Mouse (Mus musculus) CH12.LX (cell line): ENCODE results near the gene Taf12. TPM values are rescaled to one million over a fixed set of nuclear protein-coding genes. Genes with fewer than 3 reads are reported as not detected.

Source experiments
- DNase-seq: peaks from one replicate; pipeline ENCODE4 v3.0.0-alpha.2; 2013; ENCODE audit errors: extremely low read depth
- H3K27ac ChIP-seq: 2 replicates; pipeline ENCODE4 v1.5.1; 2012; ENCODE audit warnings: low read depth, mild to moderate bottlenecking, control low read depth, moderate library complexity; ENCODE audit not compliant: insufficient read depth
- H3K27me3 ChIP-seq: replicated peaks from 2 replicates; pipeline ENCODE3; 2012; ENCODE audit warnings: inconsistent platforms
- H3K36me3 ChIP-seq, 2 experiments: replicated peaks in 1 of 2; 2 replicates each; pipeline versions ENCODE3 to v1.6.1; 2012; ENCODE audit warnings: inconsistent platforms in 1 of 2, low read length in 1 of 2, mild to moderate bottlenecking in 1 of 2, mixed read lengths in 1 of 2, moderate library complexity in 1 of 2; ENCODE audit not compliant: control insufficient read depth in 1 of 2, insufficient read depth in 1 of 2
- H3K4me1 ChIP-seq, 2 experiments: 2 replicates each; pipeline ENCODE4 v1.6.1; 2012; ENCODE audit warnings: inconsistent platforms in 1 of 2, moderate library complexity in 1 of 2; ENCODE audit not compliant: insufficient read depth in 2 of 2, control insufficient read depth in 1 of 2
- H3K4me2 ChIP-seq: 2 replicates; pipeline ENCODE4 v1.6.1; 2012; ENCODE audit warnings: low read depth, mild to moderate bottlenecking, control low read depth; ENCODE audit not compliant: poor library complexity, insufficient read depth, severe bottlenecking
- H3K4me3 ChIP-seq, 3 experiments: fragments of 150-350 bp in 1 of 3; sonication (generic) in 1 of 3; replicated peaks in 1 of 3; 2 replicates each; pipeline versions ENCODE3 to v1.5.1; 2011 to 2012; ENCODE audit warnings: low read depth in 2 of 3, low read length in 2 of 3, mild to moderate bottlenecking in 2 of 3, moderate library complexity in 2 of 3, control low read depth in 1 of 3, improper control_type of control experiment in 1 of 3, inconsistent platforms in 1 of 3, mixed read lengths in 1 of 3; ENCODE audit not compliant: poor library complexity in 1 of 3
- H3K79me2 ChIP-seq: replicated peaks from 2 replicates; pipeline ENCODE4 v1.6.1; 2012; ENCODE audit warnings: mild to moderate bottlenecking, moderate library complexity; ENCODE audit not compliant: control insufficient read depth, poor library complexity, insufficient read depth, severe bottlenecking; ENCODE audit errors: extremely low read depth
- H3K9ac ChIP-seq: 2 replicates; pipeline ENCODE4 v1.6.1; 2012; ENCODE audit warnings: low read depth, mild to moderate bottlenecking, control low read depth, moderate library complexity; ENCODE audit not compliant: insufficient read depth
- H3K9me3 ChIP-seq: replicated peaks from 2 replicates; pipeline ENCODE3; 2012; ENCODE audit warnings: low read length, inconsistent platforms, mixed read lengths
- BHLHE40 ChIP-seq: IDR thresholded peaks from 2 replicates; pipeline ENCODE4 v1.6.1; 2011; ENCODE audit warnings: mild to moderate bottlenecking, low read depth, low read length, improper control_type of control experiment
- CHD1 ChIP-seq: IDR thresholded peaks from 2 replicates; pipeline ENCODE4 v1.6.1; 2012; ENCODE audit warnings: low read depth, low read length, improper control_type of control experiment, inconsistent platforms
- CTCF ChIP-seq, 2 experiments: IDR thresholded peaks in 1 of 2; conservative IDR thresholded peaks in 1 of 2; 2 replicates each; pipeline ENCODE4 v1.5.1; 2011 to 2012; ENCODE audit warnings: low read depth in 2 of 2, low read length in 2 of 2, improper control_type of control experiment in 1 of 2, inconsistent platforms in 1 of 2, mild to moderate bottlenecking in 1 of 2, moderate library complexity in 1 of 2
- E2F4 ChIP-seq: IDR thresholded peaks from 2 replicates; pipeline ENCODE4 v1.6.1; 2011; ENCODE audit warnings: low read depth, low read length, improper control_type of control experiment; ENCODE audit not compliant: insufficient replicate concordance
- ELF1 ChIP-seq: IDR thresholded peaks from 2 replicates; pipeline ENCODE4 v1.6.1; 2014; ENCODE audit warnings: low read depth, mild to moderate bottlenecking, inconsistent platforms, low read length, improper control_type of control experiment
- HCFC1 ChIP-seq: IDR thresholded peaks from 2 replicates; pipeline ENCODE4 v1.6.1; 2012; ENCODE audit warnings: low read depth, mild to moderate bottlenecking, inconsistent platforms, low read length, improper control_type of control experiment
- JUND ChIP-seq: conservative IDR thresholded peaks from 2 replicates; pipeline ENCODE4 v1.6.1; 2011; ENCODE audit warnings: low read depth, low read length, improper control_type of control experiment
- KAT2A ChIP-seq: IDR thresholded peaks from 2 replicates; pipeline ENCODE4 v1.6.1; 2012; ENCODE audit warnings: low read length, improper control_type of control experiment, inconsistent platforms; ENCODE audit not compliant: insufficient replicate concordance
- MAZ ChIP-seq: IDR thresholded peaks from 2 replicates; pipeline ENCODE4 v1.6.1; 2012; ENCODE audit warnings: low read depth, mild to moderate bottlenecking, inconsistent platforms, low read length, improper control_type of control experiment, moderate library complexity
- MEF2A ChIP-seq: IDR thresholded peaks from 2 replicates; pipeline ENCODE4 v1.6.1; 2014; ENCODE audit warnings: low read depth, mild to moderate bottlenecking, inconsistent platforms, low read length, improper control_type of control experiment, borderline replicate concordance
- MXI1 ChIP-seq: IDR thresholded peaks from 2 replicates; pipeline ENCODE4 v1.6.1; 2011; ENCODE audit warnings: mild to moderate bottlenecking, low read depth, low read length, improper control_type of control experiment
- NELFE ChIP-seq: IDR thresholded peaks from 2 replicates; pipeline ENCODE4 v1.6.1; 2011; ENCODE audit warnings: low read depth, low read length, improper control_type of control experiment
- NRF1 ChIP-seq: IDR thresholded peaks from 2 replicates; pipeline ENCODE4 v1.6.1; 2014; ENCODE audit warnings: low read depth, mild to moderate bottlenecking, inconsistent platforms, low read length, improper control_type of control experiment, moderate library complexity
- PAX5 ChIP-seq: IDR thresholded peaks from 2 replicates; pipeline ENCODE4 v1.6.1; 2012; ENCODE audit warnings: low read length, inconsistent platforms, mixed read lengths
- POLR2A ChIP-seq: IDR thresholded peaks from 2 replicates; pipeline ENCODE4 v1.6.1; 2011; ENCODE audit warnings: low read depth, mild to moderate bottlenecking, improper control_type of control experiment, low read length
- POLR2AphosphoS2 ChIP-seq: IDR thresholded peaks from 2 replicates; pipeline ENCODE4 v1.6.1; 2011; ENCODE audit warnings: low read depth, low read length, improper control_type of control experiment
- RAD21 ChIP-seq: IDR thresholded peaks from 2 replicates; pipeline ENCODE4 v1.6.1; 2011; ENCODE audit warnings: low read depth, mild to moderate bottlenecking, low read length, improper control_type of control experiment, moderate library complexity
- RCOR1 ChIP-seq: conservative IDR thresholded peaks from 2 replicates; pipeline ENCODE4 v1.6.1; 2012; ENCODE audit warnings: low read depth, mild to moderate bottlenecking, inconsistent platforms, low read length, improper control_type of control experiment
- TBP ChIP-seq: conservative IDR thresholded peaks from 2 replicates; pipeline ENCODE4 v1.6.1; 2011; ENCODE audit warnings: low read depth, low read length, improper control_type of control experiment
- TCF12 ChIP-seq: IDR thresholded peaks from 2 replicates; pipeline ENCODE4 v1.6.1; 2014; ENCODE audit warnings: low read depth, mild to moderate bottlenecking, inconsistent platforms, low read length, improper control_type of control experiment
- UBTF ChIP-seq: IDR thresholded peaks from 2 replicates; pipeline ENCODE4 v1.6.1; 2012; ENCODE audit warnings: low read depth, mild to moderate bottlenecking, inconsistent platforms, low read length, improper control_type of control experiment, moderate library complexity
- USF1 ChIP-seq: IDR thresholded peaks from 2 replicates; pipeline ENCODE4 v1.6.1; 2014; ENCODE audit warnings: low read depth, mild to moderate bottlenecking, inconsistent platforms, low read length, improper control_type of control experiment
- USF2 ChIP-seq: conservative IDR thresholded peaks from 2 replicates; pipeline ENCODE4 v1.6.1; 2011; ENCODE audit warnings: low read depth, low read length, improper control_type of control experiment
- ZC3H11A ChIP-seq: IDR thresholded peaks from 2 replicates; pipeline ENCODE4 v1.6.1; 2012; ENCODE audit warnings: low read depth, mild to moderate bottlenecking, inconsistent platforms, low read length, improper control_type of control experiment
- ZKSCAN1 ChIP-seq: IDR thresholded peaks from 2 replicates; pipeline ENCODE4 v1.6.1; 2012; ENCODE audit warnings: low read depth, inconsistent platforms, low read length, improper control_type of control experiment, borderline replicate concordance
- ZNF384 ChIP-seq: IDR thresholded peaks from 2 replicates; pipeline ENCODE4 v1.6.1; 2012; ENCODE audit warnings: low read depth, low read length, improper control_type of control experiment, inconsistent platforms
- dilution Hi-C: fragments of 300-500 bp; cut with MboI; formaldehyde crosslinking; loops from 2 replicates; pipeline ENCODE4 v1.14.3; 2020; ENCODE audit warnings: low sequenced_read_pairs; ENCODE audit not compliant: extremely low pct_unique_long_range_greater_than_20kb, extremely low pct_ligation_motif_present
- in situ Hi-C: fragments of 300-500 bp; cut with MboI; formaldehyde crosslinking; loops from 3 replicates; pipeline ENCODE4 v1.14.3; 2019; ENCODE audit warnings: low sequenced_read_pairs, low pct_ligation_motif_present, low pct_unique_long_range_greater_than_20kb, mixed read lengths
- polyA plus RNA-seq: library from polyadenylated mRNA; unstranded; fragments of >175 nt; gene quantifications from 2 replicates; pipeline ENCODE4 v1.2.1, GENCODE M21; 2012; ENCODE audit warnings: low read depth; ENCODE audit not compliant: insufficient read length
- total RNA-seq, 2 experiments: library from RNA; depleted of rRNA; stranded (reverse); fragments of 300-350 nt in 1 of 2; fragments of >200 nt in 1 of 2; gene quantifications; 2 replicates each; pipeline ENCODE4 v1.2.3; 2012 to 2014

Gene Taf12
- total and polyA plus RNA-seq, 3 experiments: 29.8 to 74.7 (median 47.8) TPM

DNA sequence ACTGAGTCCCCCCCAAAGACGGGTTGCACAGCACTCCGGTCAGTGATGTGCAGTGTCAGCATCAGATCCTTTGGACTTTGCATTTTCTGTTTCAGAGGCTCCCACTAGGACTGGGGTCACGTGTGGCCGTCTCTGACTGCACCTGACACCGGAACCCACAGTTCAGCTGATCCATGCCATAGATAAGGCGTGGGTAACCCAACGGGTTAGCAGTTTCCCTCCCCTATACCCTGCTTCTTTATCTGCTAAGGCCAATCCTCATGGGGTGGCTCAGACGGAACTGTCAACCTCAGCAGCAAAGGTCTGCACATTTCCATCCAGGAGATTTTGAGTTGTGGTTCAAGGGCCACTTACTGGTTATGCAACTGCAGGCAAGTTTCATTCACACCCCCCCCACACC is 31.1 kb downstream of the Taf12 start:
- dilution Hi-C loops: no loop called here
- TF ChIP-seq MXI1 (no peak), NRF1 (no peak), CHD1 (no peak), ZNF384 (no peak), JUND (no peak), MAZ (no peak), KAT2A (no peak), NELFE (no peak), USF1 (no peak), POLR2AphosphoS2 (no peak), BHLHE40 (no peak), USF2 (no peak), PAX5 (no peak), HCFC1 (no peak), TCF12 (no peak), ZKSCAN1 (no peak), RCOR1 (no peak), ELF1 (no peak), MEF2A (no peak)
- Histone ChIP-seq H3K4me3 (no peak overlapping the region), H3K4me1 (peaks cover 0 to 10% of the 10 kb centered on the region in 2 experiments; a peak in 2 of 4 replicates), H3K27ac (no peak overlapping the region), H3K9me3 (no peaks in the 10 kb centered on the region), H3K4me2 (no peak overlapping the region), H3K27me3 (no peaks in the 10 kb centered on the region), H3K36me3 (peaks cover 5 to 10% of the 10 kb centered on the region in 2 experiments), H3K9ac (no peak overlapping the region), H3K79me2 (peaks cover 12% of the 10 kb centered on the region)
- in situ Hi-C loops: loop anchor here (25.0 kb wide), 1 partner anchor 207 kb away; the partner anchor contains the start of gene Sesn2
- no peak for DNase-seq

DNA sequence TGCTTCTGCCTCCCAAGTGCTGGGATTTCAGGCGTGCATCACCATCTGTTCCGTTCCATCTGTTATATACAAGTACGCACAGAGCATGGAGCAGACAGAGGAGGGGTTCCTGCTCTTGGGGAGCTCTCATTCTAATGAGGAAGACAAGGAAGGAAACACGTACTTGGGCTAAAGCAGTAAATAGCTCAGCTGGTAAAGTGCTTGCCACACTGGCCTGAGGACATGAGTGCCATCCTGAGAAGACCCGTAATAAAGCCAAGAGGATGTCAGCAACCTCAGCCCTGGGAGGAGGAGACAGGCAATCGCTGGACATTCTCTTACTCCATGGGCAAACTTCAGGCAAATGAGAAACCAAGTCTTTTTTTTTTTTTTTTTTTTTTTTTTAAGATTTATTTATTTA is 31.8 kb downstream of the Taf12 start:
- no peak overlapping the region for H3K4me3 ChIP-seq
- H3K27me3 ChIP-seq: no peaks in the 10 kb centered on the region
- H3K27ac ChIP-seq: no peak overlapping the region
- H3K4me1 ChIP-seq: peaks cover 0 to 13% of the 10 kb centered on the region in 2 experiments; a peak in 1 of 4 replicates
- H3K9ac ChIP-seq: no peak overlapping the region
- in situ Hi-C loops (loop anchor here (25.0 kb wide), 1 partner anchor 206 kb away; the partner anchor contains the start of gene Sesn2), dilution Hi-C loops (no loop called here)
- H3K36me3 ChIP-seq: peaks cover 11 to 16% of the 10 kb centered on the region in 2 experiments
- no peaks in the 10 kb centered on the region for H3K9me3 ChIP-seq
- no peak overlapping the region for H3K4me2 ChIP-seq
- no peak for TF ChIP-seq POLR2A
- TF ChIP-seq CTCF (conservative IDR thresholded peaks at IDR 0.05 in 1 of 2, IDR thresholded peaks at IDR 0.05 in 1 of 2; ENCODE audit: low read depth in 2 of 2, low read length in 2 of 2): no peak
- no peak for TF ChIP-seq CHD1
- no peak for TF ChIP-seq TBP
- no peak for TF ChIP-seq UBTF
- TF ChIP-seq RAD21: no peak
- no peak for TF ChIP-seq E2F4
- no peak for TF ChIP-seq ZNF384
- TF ChIP-seq ZC3H11A: no peak
- TF ChIP-seq TCF12: no peak
- TF ChIP-seq NRF1: no peak
- no peak for DNase-seq
- H3K79me2 ChIP-seq: peaks cover 16% of the 10 kb centered on the region
